Mouse (Mus musculus) embryo, embryonic 10 days (tissue): ENCODE results near the gene Resf1.
"Not testable (repeated sequence)": the region's sequence is repeated elsewhere in the genome, so short reads cannot be mapped to it uniquely, and the experiment has no call there.

Source experiments
- DNase-seq: peaks from one replicate; pipeline ENCODE4 v3.0.0-alpha.2; 2015; ENCODE audit warnings: low spot score

Resf1 gene

DNA sequence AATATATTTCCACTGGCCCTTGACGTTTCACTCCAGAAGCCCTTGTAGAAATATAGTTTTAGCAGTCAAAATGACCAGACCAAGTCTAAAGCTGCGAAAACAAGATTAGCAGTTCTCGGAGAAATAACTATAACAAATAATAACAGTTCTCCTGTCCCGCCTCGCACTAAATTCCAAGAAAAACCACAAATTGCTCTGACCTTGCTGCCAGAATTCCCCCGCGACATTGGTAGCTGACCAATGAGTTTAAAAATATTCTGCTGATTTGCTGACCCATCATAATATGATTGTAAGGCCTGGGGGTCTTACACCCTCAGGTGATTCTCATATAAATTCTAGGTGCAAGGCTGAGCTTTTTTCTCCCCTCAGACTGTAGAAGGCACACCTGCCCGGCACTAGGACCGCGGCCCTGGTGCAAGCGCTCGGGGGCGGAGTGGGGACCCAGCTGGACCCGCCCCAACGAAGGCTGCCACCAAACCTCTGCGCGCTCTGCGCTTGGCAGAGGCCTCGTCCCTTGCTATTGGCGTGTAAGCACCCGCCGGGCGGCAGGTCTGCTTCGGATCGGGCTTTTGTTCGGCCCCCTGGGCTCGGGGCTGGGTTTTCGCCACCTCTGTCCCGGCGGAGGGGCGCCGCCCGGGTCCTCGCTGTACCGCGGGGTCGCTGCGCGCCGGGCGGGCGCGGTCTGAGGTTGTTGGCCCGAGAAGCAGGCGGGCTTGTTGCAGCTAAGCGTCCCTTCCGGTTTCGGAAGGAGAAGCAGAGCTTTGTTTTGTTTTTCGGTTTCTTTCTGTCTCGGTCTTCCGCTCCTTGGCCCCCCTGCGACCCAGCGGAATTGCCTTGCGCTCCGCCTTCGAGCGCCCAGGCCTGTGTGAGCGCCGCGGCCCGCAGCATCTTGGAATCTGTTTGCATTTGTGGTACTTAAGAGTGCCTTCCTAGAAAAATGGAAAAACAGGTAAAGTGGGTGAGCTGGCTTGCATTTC, at the start of gene Resf1:
Gene Resf1, plus strand, starts transcription at position 459 of the 977 bp plus-strand sequence.
- DNase-seq, result peak; percentile 92

DNA sequence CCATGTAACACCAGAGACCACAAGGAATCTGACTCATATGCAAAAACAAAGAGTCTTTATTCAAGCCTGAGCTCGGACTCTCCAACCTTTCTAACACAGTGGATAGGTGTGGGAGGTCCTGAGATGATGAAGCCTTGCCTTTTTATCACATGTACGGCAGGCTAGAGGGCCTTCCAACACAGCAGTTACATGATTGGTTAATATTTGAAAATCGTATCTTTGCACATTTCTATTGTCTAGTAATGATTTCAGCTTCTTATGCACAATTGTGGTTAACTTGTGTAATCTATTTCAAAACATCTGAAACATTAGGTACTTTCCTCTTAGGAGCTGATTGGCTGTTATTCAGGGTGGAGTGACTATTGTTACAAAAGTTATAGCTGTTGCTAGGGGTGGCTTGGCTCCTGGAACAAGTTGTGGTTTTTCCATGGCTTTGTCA, 48.4 kb upstream of the Resf1 start:
- DNase-seq, result no peak

GRCm38 (mm10) chr6:149267951-149268350, 41.3 kb upstream of the Resf1 start:
- no peak for DNase-seq

DNA sequence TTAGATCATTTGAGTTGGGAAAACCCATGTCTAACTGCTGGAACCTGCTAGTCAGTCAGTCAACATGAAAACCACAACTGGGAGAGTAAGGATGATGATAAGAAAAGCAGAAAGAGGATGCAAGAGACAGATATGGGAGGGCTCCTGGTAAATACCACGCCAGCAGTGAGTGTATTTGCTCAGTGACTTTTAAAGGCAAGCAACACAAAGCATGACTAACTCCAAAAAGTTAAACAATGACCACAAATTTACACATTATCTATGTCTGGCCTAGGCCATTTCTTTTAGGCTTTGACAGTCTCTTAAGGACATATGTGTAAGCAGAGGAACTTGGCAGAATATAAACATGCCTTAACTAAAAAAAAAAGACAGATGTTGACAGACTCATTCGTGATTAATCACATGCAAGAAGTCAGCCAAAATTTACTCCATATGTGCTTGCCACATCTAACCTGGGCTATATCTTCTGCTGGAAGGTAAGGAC, 30.9 kb upstream of the Resf1 start:
- DNase-seq, result no peak

DNA sequence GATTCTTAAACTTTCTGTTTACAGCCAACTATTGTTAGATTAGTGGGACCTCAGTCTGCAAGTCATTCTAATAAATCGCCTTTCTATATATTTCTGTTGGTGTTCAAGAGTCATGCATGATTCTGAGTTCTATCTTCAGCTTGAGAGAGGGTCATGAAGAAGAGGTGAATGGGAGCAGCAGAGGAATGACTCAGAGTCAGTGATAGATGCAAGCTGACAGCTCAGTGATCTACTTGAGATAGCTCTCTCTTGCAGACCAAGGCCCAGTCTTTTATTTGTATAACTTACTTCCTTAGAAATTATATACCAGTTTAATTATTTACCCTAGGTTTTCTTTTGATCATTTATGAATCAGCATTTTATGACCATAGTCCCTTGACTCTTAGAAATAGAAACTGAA, 30.3 kb upstream of the Resf1 start:
- no peak for DNase-seq

- no peak for DNase-seq
Observed at GRCm38 (mm10) chr6:149280511-149280910, 28.7 kb upstream of the Resf1 start.

DNA sequence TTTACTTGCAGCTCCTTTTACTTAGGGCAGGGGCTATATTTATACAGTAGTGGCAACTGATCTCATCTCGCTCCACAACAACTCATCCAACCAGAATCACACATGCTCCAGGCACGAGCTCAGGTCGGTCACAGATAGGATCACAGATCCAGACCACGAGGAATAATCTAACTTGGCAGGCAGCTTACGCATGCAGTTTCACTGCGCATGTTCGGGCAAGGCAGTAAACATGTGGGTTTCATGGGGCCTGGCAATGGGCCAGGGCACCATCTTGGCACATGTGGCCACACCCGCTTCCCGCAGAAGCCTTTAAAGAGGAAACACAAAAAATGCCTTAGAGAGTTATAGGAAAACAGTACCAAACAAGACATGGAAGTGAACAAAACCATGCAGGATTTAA, 21.0 kb upstream of the Resf1 start:
- not testable (repeated sequence) for DNase-seq

DNA sequence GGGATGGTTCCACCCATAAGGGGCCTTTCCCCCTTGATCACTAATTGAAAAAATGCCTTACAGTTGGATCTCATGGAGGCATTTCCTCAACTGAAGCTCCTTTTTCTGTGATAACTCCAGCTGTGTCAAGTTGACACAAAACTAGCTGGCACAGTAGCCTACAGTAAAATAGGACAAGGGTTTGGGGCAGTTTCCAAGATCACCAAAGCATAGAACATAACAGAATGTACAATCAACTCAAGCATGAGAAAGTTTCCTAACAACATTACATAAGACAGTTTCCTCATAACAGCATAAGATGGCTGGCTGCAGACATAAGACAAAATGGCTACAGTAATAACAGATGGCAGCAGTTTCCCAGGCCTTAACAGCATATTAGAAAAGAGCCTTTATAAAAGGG, 6.0 kb upstream of the Resf1 start:
- not testable (repeated sequence) for DNase-seq

DNA sequence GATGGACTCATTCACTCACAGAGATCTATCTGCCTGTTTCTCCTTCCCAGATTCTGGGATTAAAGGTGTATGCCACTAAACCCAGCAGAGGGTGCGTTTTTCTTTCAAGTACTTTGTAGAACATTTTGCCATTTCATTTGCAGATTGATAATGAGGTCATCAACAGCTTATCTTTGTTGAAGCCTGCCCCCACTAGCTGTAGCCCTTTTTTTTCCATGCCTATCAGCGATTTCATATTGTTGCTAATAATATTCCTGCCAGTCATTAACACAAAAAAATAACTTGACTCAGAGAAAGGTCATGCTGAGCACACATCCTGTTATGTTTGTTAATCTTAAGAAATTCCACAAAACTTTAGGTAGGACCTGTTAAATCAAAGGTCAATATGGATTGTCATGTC, 2.1 kb upstream of the Resf1 start:
- DNase-seq, result no peak

DNA sequence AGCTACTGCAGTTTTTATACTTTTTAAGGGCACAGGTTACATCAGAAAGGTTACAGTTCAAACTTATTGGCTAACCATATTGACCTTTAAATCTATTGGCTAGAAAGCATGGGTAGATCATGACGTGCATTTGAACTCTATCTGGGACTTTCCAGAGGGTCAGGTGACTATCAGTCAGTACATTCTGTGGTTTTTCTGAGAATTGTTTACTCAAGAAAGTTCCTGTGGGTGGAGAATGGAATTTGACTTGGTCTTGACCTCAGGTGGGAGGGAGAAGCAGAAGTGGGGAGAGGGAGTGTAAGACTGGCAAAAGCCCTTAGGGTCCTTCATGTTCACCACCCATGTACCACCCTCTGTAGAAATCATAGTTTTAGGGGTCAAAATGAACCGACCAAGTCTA, 1.4 kb upstream of the Resf1 start:
- no peak for DNase-seq

GRCm38 (mm10) chr6:149310226-149310625, 1.0 kb downstream of the Resf1 start:
- DNase-seq, result no peak

DNA sequence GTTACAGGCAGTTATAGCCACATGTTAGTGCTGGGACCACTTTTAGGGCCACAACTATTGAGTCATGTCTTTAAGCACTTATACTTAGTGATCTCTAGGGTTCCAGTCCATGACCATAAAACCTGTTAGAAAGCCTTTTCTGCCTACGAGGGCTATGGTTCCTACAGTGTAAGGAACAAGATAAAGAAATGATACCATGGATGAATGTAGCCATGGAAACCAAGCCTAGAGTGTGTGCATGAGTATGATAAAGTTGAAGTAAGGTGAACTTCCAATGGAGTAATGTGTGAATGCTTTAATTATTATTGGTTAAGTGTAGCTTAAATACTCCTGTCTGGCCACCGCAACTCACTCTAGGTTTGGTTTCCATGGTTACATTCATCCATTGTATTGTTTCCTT, 1.8 kb downstream of the Resf1 start:
- no peak for DNase-seq

GRCm38 (mm10) chr6:149311778-149312177, 2.6 kb downstream of the Resf1 start:
- no peak for DNase-seq

- no peak for DNase-seq
Observed at GRCm38 (mm10) chr6:149312221-149312620, 3.0 kb downstream of the Resf1 start.

DNA sequence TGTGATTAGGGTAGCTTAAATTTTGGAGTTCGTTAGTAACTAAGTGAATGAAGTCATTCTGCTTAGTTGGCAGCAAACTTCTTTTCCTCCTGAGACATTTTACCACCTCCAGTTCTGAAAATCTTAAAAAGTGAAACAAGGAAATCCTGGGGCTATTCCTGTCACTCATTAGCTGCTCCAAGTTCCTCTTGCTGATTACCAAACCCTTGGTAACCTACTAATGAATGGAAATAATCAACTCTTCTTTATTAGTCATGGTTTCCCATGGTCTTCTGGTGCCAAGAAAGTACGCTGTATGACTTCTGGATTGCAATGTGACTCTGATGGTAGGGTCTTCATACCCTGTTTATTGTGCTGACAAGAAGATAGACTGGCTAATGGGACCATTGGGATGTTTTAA, 5.7 kb downstream of the Resf1 start:
- no peak for DNase-seq

DNA sequence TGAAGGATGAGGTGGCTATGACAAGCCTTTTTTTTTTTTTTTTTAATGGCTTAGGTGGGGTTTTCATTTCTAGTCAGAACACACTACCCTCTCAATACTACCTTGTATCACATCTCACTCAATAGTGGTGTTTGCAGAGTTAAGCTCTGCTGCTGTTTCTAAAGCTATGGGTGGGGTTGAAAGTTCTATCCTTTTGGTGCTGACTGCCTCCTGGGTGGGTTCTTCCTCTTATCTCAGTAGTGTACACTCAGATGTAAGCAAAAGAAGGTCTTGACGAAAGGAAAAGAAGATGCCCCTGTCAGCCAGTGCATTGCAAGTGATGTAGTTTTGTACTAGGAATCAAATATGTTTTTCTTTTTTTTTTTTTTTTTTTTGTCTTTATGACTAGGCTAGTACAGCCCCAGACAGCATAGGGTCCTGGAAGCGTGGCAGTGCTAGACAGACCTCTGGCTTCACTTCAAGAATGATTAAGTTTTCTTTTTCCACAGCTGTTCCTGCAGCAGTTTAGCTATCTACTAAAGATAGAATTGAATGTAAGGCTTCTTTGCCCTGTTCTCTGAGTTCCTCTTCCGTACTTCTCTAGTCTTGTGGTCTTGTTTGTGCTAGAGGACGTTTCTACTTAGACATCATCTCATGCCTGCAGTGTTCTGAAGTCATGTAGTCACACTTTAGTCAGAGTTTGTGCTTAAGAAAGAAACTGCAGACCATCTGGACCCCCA, 14.5 kb downstream of the Resf1 start:
- no peak for DNase-seq

DNA sequence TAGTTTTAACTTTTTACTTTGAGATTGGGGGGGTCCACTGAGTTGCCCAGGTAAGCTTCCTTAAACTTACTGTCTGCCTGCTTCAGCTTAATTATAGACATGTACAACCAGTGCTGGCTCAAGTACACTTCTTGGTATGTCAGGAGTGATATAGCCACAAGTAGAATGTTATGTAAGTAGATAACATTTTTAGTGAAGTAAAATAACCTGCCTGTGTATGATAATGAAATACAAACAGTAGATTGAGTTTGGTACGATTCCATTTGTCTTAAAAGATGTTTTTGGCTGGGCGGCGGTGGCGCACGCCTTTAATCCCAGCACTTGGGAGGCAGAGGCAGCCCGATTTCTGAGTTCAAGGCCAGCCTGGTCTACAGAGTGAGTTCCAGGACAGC, 15.0 kb downstream of the Resf1 start:
- no peak for DNase-seq

- DNase-seq, result no peak
Observed at GRCm38 (mm10) chr6:149329071-149329470, 19.9 kb downstream of the Resf1 start.

DNA sequence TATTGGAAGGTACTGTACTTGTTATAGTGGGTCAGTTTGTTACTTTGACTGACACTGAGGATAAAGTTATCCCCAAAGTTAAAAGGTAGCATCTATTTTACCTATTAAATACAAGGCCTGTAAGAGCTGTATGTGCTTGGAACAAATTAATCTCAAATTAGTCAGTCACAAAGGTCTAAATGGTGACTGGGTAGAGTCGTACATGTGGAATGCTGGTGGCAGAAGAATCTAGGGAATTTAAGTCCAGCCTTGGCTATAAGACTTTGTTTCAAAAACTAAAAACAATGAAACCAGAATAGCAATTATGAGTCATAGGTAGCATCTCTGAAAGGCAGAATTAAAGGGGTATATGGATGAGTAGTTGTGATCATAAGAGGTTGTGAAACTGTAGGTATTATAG, 21.1 kb downstream of the Resf1 start:
- no peak for DNase-seq

- DNase-seq, result no peak
Observed at GRCm38 (mm10) chr6:149333036-149333435, 23.8 kb downstream of the Resf1 start.

- no peak for DNase-seq
Observed at GRCm38 (mm10) chr6:149337990-149338389, 28.8 kb downstream of the Resf1 start.

- no peak for DNase-seq
Observed at GRCm38 (mm10) chr6:149338622-149339021, 29.4 kb downstream of the Resf1 start.

DNA sequence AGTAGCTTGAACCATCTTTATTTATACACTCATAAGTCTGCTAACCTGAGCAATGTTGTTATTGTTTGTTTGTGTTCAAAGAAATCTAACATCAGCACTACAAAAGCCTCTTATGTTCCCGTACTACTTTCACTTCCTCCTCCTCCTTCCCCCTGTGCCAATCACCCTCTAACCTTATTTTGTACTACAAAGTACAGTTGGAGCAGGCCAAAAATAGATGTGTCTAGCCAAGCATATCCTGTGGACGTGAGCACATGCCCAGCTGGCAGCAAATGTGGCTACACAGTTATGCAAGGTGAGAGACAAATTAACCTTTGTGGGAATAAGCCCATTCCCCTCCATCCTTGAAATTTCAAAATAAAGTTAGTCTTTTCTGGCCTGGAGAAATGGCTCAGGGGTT, 34.6 kb downstream of the Resf1 start:
- DNase-seq, result no peak
